Mouse (Mus musculus) cerebellum, adult 11 months (tissue): ENCODE measurements around the gene Dnajc2.
A peak's percentile ranks its signal among the peaks of the same experiment; 100 is the strongest.
"Not testable (repeated sequence)": the region's sequence is repeated elsewhere in the genome, so short reads cannot be mapped to it uniquely, and the experiment has no call there.

Source experiments
- DNase-seq: peaks from one replicate; pipeline ENCODE4 v3.0.0; 2022

Gene Dnajc2

GRCm38 (mm10) chr5:21739120-21739519 is 45.9 kb downstream of the Dnajc2 start:
- no peak for DNase-seq

DNA sequence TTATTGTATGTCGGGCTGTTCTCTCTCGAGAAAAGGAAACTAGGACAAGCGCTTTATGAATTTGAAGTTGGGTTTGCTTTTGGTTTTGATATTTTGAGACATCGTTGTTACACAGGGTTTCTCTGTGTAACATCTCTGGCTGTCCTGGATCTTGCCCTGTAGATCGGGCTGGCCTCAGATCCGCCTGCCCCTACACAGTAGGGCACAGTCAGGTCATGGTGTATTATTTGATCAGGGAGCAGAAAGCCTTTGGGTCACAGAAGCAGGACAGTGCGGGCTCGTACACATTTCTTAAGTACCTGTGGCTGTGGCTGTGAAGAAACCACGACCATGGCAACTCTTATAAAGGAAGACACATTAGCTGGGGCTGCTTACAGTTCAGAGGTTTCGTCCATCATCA is 47.4 kb downstream of the Dnajc2 start:
- no peak for DNase-seq

GRCm38 (mm10) chr5:21736956-21737585 is 48.0 kb downstream of the Dnajc2 start, which contains the start of gene Pmpcb:
Gene Pmpcb, plus strand, starts transcription at chr5:21737141.
- peak; percentile 86 for DNase-seq

DNA sequence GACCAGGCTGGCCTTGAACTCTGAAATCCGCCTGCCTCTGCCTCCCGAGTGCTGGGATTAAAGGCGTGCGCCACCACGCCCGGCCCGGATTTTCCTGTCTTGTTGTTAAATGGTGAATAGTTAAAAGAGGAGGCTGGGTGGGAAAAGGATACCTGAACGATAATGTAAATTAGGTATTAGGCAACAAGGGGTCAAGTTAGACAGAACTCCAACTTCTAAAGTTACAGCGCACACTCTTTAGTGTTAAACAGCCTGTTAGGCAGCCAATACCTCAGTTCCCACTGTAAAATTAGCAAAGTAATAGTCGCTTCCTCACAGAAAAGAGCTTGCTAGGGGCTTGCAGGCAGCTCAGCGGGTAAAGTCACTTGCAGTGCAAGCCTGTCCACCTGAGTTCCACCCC is 49.0 kb downstream of the Dnajc2 start:
- DNase-seq: no peak

- peak; percentile 26 for DNase-seq
These were observed 49.5 kb downstream of the Dnajc2 start for GRCm38 (mm10) chr5:21735584-21735983.

GRCm38 (mm10) chr5:21735100-21735499 is 50.0 kb downstream of the Dnajc2 start:
- no peak for DNase-seq

- DNase-seq: peak; percentile 16
These were observed 52.1 kb downstream of the Dnajc2 start for GRCm38 (mm10) chr5:21732930-21733329.

DNA sequence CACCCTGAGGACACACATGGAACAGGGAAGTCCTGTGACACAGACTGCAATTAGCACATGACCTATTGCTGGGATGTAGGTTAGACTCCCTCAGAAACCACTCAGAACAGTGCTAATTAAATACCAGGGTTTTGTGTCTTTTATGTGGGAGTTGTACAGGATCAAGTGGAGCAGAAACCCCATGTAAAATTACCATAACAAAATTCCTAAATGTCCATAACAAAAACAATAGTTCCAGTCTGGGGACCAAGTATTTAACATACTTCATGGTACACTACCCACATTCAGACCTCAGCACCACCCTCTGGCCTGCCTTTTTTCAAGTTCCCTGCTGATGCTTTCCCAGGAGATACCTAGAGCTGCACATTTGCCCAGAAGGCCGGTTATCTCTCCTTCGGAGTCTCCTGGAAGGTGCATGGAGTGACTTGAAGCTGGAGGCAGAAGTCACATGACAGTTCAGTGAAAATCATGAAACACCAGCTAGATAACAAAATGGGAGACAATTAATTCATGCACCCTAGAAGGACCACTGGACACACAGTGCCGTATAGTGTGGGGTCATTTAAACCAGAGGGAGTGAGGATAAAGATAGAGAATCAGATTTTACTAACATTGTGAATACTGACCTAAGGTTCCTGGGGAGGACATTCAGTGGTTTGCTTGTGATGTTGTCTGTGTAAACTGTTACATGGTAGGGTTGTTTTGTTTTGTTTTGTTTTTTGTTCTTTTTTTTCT is 52.7 kb downstream of the Dnajc2 start:
- no peak for DNase-seq

DNA sequence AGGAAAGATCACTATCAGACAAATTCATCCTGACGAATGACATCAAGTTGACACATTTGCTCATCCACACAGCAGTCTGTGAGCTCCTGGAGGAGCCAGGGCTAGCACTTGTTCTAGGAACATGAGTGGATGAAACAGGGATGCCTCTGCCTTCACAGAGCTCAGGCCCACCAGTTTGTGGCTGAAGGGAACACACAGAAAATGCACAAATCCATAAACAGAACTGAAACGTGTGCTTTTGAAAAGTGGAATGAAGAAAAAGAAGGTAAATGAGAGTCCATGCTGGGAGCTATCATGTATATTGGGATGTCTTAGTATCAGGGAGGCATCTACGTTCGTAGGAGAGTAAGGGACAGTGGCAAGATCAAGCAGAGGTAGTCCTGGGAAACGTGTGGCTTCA is 55.9 kb downstream of the Dnajc2 start:
- no peak for DNase-seq

DNA sequence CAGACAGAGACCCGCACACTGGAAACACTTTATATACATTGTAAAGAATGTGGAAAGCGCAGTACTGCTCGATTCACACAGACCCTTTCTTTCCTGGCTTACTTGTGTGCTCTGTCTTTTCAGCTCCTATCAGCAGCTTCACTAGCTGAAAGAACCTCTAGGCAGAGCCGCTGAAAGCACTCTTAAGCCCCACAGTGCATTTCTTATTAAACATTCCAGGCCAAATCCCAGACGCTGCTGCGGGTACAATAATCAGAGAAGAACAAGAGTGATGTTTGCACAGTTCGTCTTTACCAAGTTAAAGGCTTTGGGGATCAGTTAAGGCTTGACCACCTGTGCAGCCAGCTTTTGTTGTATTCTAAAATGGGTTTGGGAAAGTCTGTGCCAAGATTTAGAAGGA is 60.2 kb downstream of the Dnajc2 start:
- DNase-seq: no peak

DNA sequence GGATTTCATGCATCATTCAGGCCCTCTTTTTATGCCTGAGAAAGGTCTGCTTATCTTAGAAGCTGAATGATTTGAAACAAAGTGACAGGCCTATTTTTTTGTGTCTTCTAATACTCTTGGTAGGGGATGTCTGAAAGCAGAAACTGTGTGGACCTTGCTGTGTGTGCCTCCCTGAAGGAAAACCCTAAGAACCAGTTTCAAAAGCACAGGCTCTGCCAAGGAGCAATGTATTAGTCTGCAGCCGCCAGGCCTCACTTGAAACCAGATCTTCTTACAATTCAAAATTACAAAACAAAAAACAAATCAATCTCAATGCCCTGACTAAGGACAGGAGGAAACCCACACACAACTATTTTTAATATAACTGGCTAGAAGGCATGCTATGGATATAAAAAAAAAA is 60.6 kb downstream of the Dnajc2 start:
- no peak for DNase-seq

GRCm38 (mm10) chr5:21719209-21719608 is 65.8 kb downstream of the Dnajc2 start:
- DNase-seq: no peak

DNA sequence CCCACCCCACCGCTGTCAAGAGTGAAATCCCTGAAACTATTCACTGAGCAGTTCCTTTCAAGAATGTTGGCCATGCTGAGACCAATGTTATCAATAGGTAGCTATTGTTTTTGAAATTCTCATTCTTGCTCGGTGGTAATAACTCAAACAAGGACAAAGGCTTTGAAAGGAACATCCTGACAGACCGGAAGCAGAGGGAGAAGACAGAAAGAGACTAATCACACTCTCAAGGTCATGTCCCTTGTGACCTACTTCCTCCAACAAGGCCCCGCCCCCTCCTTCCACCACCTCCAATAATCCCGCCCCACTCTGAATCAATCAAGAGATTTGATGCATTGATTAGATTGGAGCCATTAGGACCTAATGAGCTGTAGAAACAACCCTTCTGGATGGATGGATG is 66.5 kb downstream of the Dnajc2 start:
- no peak for DNase-seq

GRCm38 (mm10) chr5:21717165-21717715 is 67.8 kb downstream of the Dnajc2 start:
- no peak for DNase-seq

DNA sequence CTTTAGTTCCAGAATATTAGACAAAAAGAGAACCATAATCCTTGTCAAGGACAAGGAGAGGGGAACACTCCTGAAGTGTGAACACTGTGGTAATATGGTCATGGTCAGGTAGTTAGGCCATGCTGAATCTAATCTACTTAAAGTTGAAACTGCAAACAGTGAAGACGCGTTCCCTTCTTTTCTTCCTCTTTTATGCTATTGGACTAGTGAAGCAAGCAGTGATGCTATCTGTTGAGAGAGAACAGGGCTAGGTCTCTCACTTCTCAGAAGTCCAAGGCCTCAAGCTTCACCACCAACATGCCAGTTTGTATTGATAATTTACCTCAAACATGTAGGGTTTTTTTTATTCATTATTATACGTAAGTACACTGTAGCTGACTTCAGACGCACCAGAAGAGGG is 70.6 kb downstream of the Dnajc2 start:
- DNase-seq: no peak

- DNase-seq: no peak
These were observed 72.8 kb downstream of the Dnajc2 start for GRCm38 (mm10) chr5:21712127-21712715.

- DNase-seq: not testable (repeated sequence)
These were observed 77.0 kb downstream of the Dnajc2 start for GRCm38 (mm10) chr5:21708011-21708410.
